Mouse (Mus musculus) liver, embryonic 15.5 days (tissue): Measurements from ENCODE around the gene Fgfr2. TPM values are rescaled to one million over a fixed set of nuclear protein-coding genes. Genes with fewer than 3 reads are reported as not detected.
"Not testable (repeated sequence)": the region's sequence is repeated elsewhere in the genome, so short reads cannot be mapped to it uniquely, and the experiment has no call there.

Source experiments
- ATAC-seq: fragments of 200-750 bp; cut with Nextera tagmentation; 2 replicates; pipeline ENCODE4 v1.8.0; 2017; ENCODE audit warnings: moderate number of reproducible peaks, mild to moderate bottlenecking, moderate library complexity; ENCODE audit not compliant: insufficient read depth
- H3K27ac ChIP-seq: fragments of 300-500 bp; sonication (generic); replicated peaks from 2 replicates; pipeline ENCODE4 v1.5.1; 2015; ENCODE audit warnings: mild to moderate bottlenecking, inconsistent platforms
- H3K27me3 ChIP-seq: fragments of 300-500 bp; sonication (generic); 2 replicates; pipeline ENCODE4 v1.6.1; 2015; ENCODE audit warnings: mild to moderate bottlenecking, inconsistent platforms
- H3K36me3 ChIP-seq: fragments of 300-500 bp; sonication (generic); replicated peaks from 2 replicates; pipeline ENCODE4 v1.6.1; 2015; ENCODE audit warnings: moderate library complexity, mild to moderate bottlenecking, inconsistent platforms
- H3K4me1 ChIP-seq: fragments of 300-500 bp; sonication (generic); replicated peaks from 2 replicates; pipeline ENCODE4 v1.6.1; 2015; ENCODE audit warnings: inconsistent platforms
- H3K4me2 ChIP-seq: fragments of 300-500 bp; sonication (generic); 2 replicates; pipeline ENCODE4 v1.6.1; 2015; ENCODE audit warnings: moderate library complexity, mild to moderate bottlenecking, inconsistent platforms
- H3K4me3 ChIP-seq: fragments of 300-500 bp; sonication (generic); replicated peaks from 2 replicates; pipeline ENCODE4 v1.5.1; 2015; ENCODE audit warnings: mild to moderate bottlenecking, inconsistent platforms
- H3K9ac ChIP-seq: fragments of 300-500 bp; sonication (generic); 2 replicates; pipeline ENCODE4 v1.6.1; 2015; ENCODE audit warnings: moderate library complexity, mild to moderate bottlenecking, inconsistent platforms
- H3K9me3 ChIP-seq: fragments of 300-500 bp; sonication (generic); replicated peaks from 2 replicates; pipeline ENCODE4 v1.6.1; 2016; ENCODE audit warnings: inconsistent platforms
- WGBS: fragments of 180-500 bp; shearing (Covaris S2); methylation state at CpG from one replicate; pipeline ENCODE4 v1.1.7; 2015; ENCODE audit warnings: mixed read lengths; ENCODE audit not compliant: insufficient replicate concordance; 5-methylcytosine and 5-hydroxymethylcytosine counted together
- polyA plus RNA-seq: library from polyadenylated mRNA; unstranded; fragments of >200 nt; fragmentation: Nextera tagmentation; extraction: Ambion mirVana; gene quantifications from 2 replicates; pipeline ENCODE4 v1.2.1, GENCODE M21; 2015

Gene Fgfr2
- polyA plus RNA-seq, 1 experiment from 2014 or later: 10.5 TPM

- not testable (repeated sequence) for H3K4me2 ChIP-seq, ATAC-seq, H3K9me3 ChIP-seq, H3K36me3 ChIP-seq, H3K27me3 ChIP-seq, H3K27ac ChIP-seq, H3K4me1 ChIP-seq, H3K9ac ChIP-seq, H3K4me3 ChIP-seq
Measured at GRCm38 (mm10) chr7:131416742-131417141, 1706.4 kb downstream of the Fgfr2 start.

GRCm38 (mm10) chr7:131411941-131412270 lies 1711.2 kb downstream of the Fgfr2 start:
- Histone ChIP-seq H3K4me2 (no peak overlapping the region), H3K27ac (no peak overlapping the region), H3K9me3 (no peaks in the 10 kb centered on the region), H3K4me1 (peaks cover 27% of the 10 kb centered on the region), H3K9ac (no peak overlapping the region), H3K4me3 (no peak overlapping the region), H3K36me3 (peaks cover 5% of the 10 kb centered on the region; the same call in 1 of the 2 replicates), H3K27me3 (no peaks in the 10 kb centered on the region)
- 54% methylated on average over 2 of the region's 2 CpGs for WGBS
- no peak for ATAC-seq

- Histone ChIP-seq H3K27me3 (no peaks in the 10 kb centered on the region), H3K4me1 (peaks cover 27% of the 10 kb centered on the region), H3K27ac (no peak overlapping the region), H3K9ac (peak overlapping the region; percentile 83; the same call in 1 of the 2 replicates), H3K4me3 (peak overlapping the region; percentile 97), H3K4me2 (peak overlapping the region; percentile 97), H3K36me3 (peaks cover 6% of the 10 kb centered on the region; the same call in 1 of the 2 replicates), H3K9me3 (no peaks in the 10 kb centered on the region)
- no peak for ATAC-seq
- WGBS: 37% methylated on average over 10 of the region's 10 CpGs
Measured at GRCm38 (mm10) chr7:131411221-131411940, 1711.8 kb downstream of the Fgfr2 start.

GRCm38 (mm10) chr7:131410416-131411058 lies 1712.6 kb downstream of the Fgfr2 start, which contains the start of the genes Ikzf5 and Acadsb:
TSS of gene Ikzf5 (minus strand) at chr7:131410521.
TSS of gene Acadsb (plus strand) at chr7:131410601.
- 0% methylated on average over 42 of the region's 42 CpGs for WGBS

GRCm38 (mm10) chr7:131409988-131410385 lies 1713.2 kb downstream of the Fgfr2 start:
- ATAC-seq: peak; percentile 74
- Histone ChIP-seq H3K4me2 (peak overlapping the region; percentile 97), H3K4me1 (peaks cover 27% of the 10 kb centered on the region), H3K27ac (peak overlapping the region; percentile 86), H3K27me3 (no peaks in the 10 kb centered on the region), H3K4me3 (peak overlapping the region; percentile 97), H3K36me3 (peaks cover 6% of the 10 kb centered on the region; the same call in 1 of the 2 replicates), H3K9ac (peak overlapping the region; percentile 98), H3K9me3 (no peaks in the 10 kb centered on the region)
- WGBS: under 1% methylated on average over 38 of the region's 38 CpGs

More at GRCm38 (mm10) chr7:131410416-131411058, 1712.6 kb downstream of the Fgfr2 start, which contains the start of the genes Ikzf5 and Acadsb:
- Histone ChIP-seq H3K9me3 (no peaks in the 10 kb centered on the region), H3K27me3 (no peaks in the 10 kb centered on the region), H3K36me3 (peaks cover 6% of the 10 kb centered on the region; the same call in 1 of the 2 replicates), H3K27ac (peak within 1 kb of the TSS; percentile 86), H3K4me3 (peak within 1 kb of the TSS; percentile 97), H3K4me2 (peak within 1 kb of the TSS; percentile 97), H3K4me1 (peaks cover 27% of the 10 kb centered on the region), H3K9ac (peak within 1 kb of the TSS; percentile 98)
- ATAC-seq: peak; percentile 100

- H3K4me3 ChIP-seq: peak overlapping the region; percentile 97
- ATAC-seq: no peak
- peak overlapping the region; percentile 97 for H3K4me2 ChIP-seq
- H3K27ac ChIP-seq: peak overlapping the region; percentile 86
- peaks cover 27% of the 10 kb centered on the region for H3K4me1 ChIP-seq
- 5% methylated on average over 16 of the region's 16 CpGs for WGBS
- H3K27me3 ChIP-seq: no peaks in the 10 kb centered on the region
- peaks cover 6% of the 10 kb centered on the region; the same call in 1 of the 2 replicates for H3K36me3 ChIP-seq
- H3K9me3 ChIP-seq: no peaks in the 10 kb centered on the region
- H3K9ac ChIP-seq: peak overlapping the region; percentile 98
Measured at GRCm38 (mm10) chr7:131409321-131409987, 1713.7 kb downstream of the Fgfr2 start.

GRCm38 (mm10) chr7:131391761-131392160 lies 1731.4 kb downstream of the Fgfr2 start:
- not testable (repeated sequence) for H3K27ac ChIP-seq, H3K4me1 ChIP-seq, H3K4me2 ChIP-seq, ATAC-seq, H3K9ac ChIP-seq, H3K4me3 ChIP-seq, H3K9me3 ChIP-seq, H3K27me3 ChIP-seq
- 85% methylated on average over 7 of the region's 7 CpGs for WGBS
- peaks cover 52% of the 10 kb centered on the region for H3K36me3 ChIP-seq

- Histone ChIP-seq H3K9me3 (no peaks in the 10 kb centered on the region), H3K36me3 (no peaks in the 10 kb centered on the region), H3K27me3 (peaks cover 4% of the 10 kb centered on the region), H3K4me1 (peaks cover 24% of the 10 kb centered on the region), H3K4me3 (peak overlapping the region; percentile 84), H3K9ac (peak overlapping the region; percentile 78; the same call in 1 of the 2 replicates), H3K4me2 (peak overlapping the region; percentile 97), H3K27ac (peak overlapping the region; percentile 93)
- no peak for ATAC-seq
- WGBS: 34% methylated on average over 9 of the region's 9 CpGs
Measured at GRCm38 (mm10) chr7:131371880-131372651, 1751.1 kb downstream of the Fgfr2 start.

- H3K27me3 ChIP-seq: peaks cover 7% of the 10 kb centered on the region
- H3K36me3 ChIP-seq: no peaks in the 10 kb centered on the region
- 2% methylated on average over 9 of the region's 9 CpGs for WGBS
- H3K4me3 ChIP-seq: peak overlapping the region; percentile 84
- peaks cover 24% of the 10 kb centered on the region for H3K4me1 ChIP-seq
- peak overlapping the region; percentile 78 for H3K9ac ChIP-seq
- H3K4me2 ChIP-seq: peak overlapping the region; percentile 97
- no peaks in the 10 kb centered on the region for H3K9me3 ChIP-seq
- no peak; the same call in 1 of the 2 replicates for ATAC-seq
- peak overlapping the region; percentile 93 for H3K27ac ChIP-seq
Measured at GRCm38 (mm10) chr7:131371470-131371860, 1751.7 kb downstream of the Fgfr2 start.

- Histone ChIP-seq H3K9me3 (no peaks in the 10 kb centered on the region), H3K4me3 (peak within 1 kb of the TSS; percentile 84), H3K27me3 (peaks cover 7% of the 10 kb centered on the region), H3K4me2 (peak within 1 kb of the TSS; percentile 97), H3K9ac (peak within 1 kb of the TSS; percentile 78), H3K36me3 (no peaks in the 10 kb centered on the region), H3K4me1 (peaks cover 24% of the 10 kb centered on the region), H3K27ac (peak within 1 kb of the TSS; percentile 93)
- peak; percentile 95 for ATAC-seq
- 1% methylated on average over 47 of the region's 47 CpGs for WGBS
Measured at GRCm38 (mm10) chr7:131370648-131371469, 1752.3 kb downstream of the Fgfr2 start, which contains the start of gene Pstk. TSS of gene Pstk (plus strand) at chr7:131371141.
